Mouse (Mus musculus): Measurements from ENCODE around the gene Atp5c1.

- TF ChIP-seq CTCF (IDR thresholded peaks at IDR 0.05 in 2 of 3, conservative IDR thresholded peaks at IDR 0.05 in 1 of 3; ENCODE audit: control insufficient read depth in 1 of 3, insufficient read depth in 1 of 3, low read depth in 2 of 3, low read length in 3 of 3, poor library complexity in 1 of 3, severe bottlenecking in 1 of 3): no peak
- TF ChIP-seq POLR2A (IDR thresholded peaks at IDR 0.05; ENCODE audit: control insufficient read depth in 1 of 2, insufficient read depth in 1 of 2, low read depth in 1 of 2, low read length in 2 of 2, poor library complexity in 1 of 2): no peak
- no peak for TF ChIP-seq ZC3H11A (IDR thresholded peaks at IDR 0.05; ENCODE audit: low read depth, low read length)
- no peak for TF ChIP-seq ZMIZ1 (IDR thresholded peaks at IDR 0.05; ENCODE audit: low read depth, low read length)
- no peak for TF ChIP-seq KAT2A (conservative IDR thresholded peaks at IDR 0.05; ENCODE audit: low read depth, low read length)
Measured at GRCm38 (mm10) chr2:10081453-10082080, 1.3 kb upstream of the Atp5c1 start.
